Mouse (Mus musculus) G1E (cell line): ENCODE data around the gene Primpol.

Experiments used
- CTCF ChIP-seq: IDR thresholded peaks from 2 replicates; pipeline ENCODE4 v1.5.1; 2012; ENCODE audit warnings: low read depth, low read length, inconsistent platforms, mixed read lengths
- GATA1 ChIP-seq: IDR thresholded peaks from 2 replicates; pipeline ENCODE4 v1.6.1; 2012; ENCODE audit warnings: borderline replicate concordance, low read length, inconsistent platforms, mixed read lengths
- GATA2 ChIP-seq: IDR thresholded peaks from 2 replicates; pipeline ENCODE4 v1.6.1; 2012; ENCODE audit warnings: low read depth, low read length, inconsistent platforms, borderline replicate concordance
- POLR2AphosphoS5 ChIP-seq: IDR thresholded peaks from 2 replicates; pipeline ENCODE4 v1.6.1; 2012; ENCODE audit warnings: low read depth, low read length, inconsistent platforms; ENCODE audit not compliant: insufficient replicate concordance
- TAL1 ChIP-seq: conservative IDR thresholded peaks from 2 replicates; pipeline ENCODE4 v1.6.1; 2012; ENCODE audit warnings: low read depth, low read length, inconsistent platforms, mixed read lengths

- TF ChIP-seq CTCF, result no peak
- no peak for TF ChIP-seq GATA1
- TF ChIP-seq POLR2AphosphoS5, result no peak
- TF ChIP-seq TAL1, result peak; percentile 84
- no peak for TF ChIP-seq GATA2
Measured at GRCm38 (mm10) chr8:46588663-46589062, 28.3 kb downstream of the Primpol start.
